Mouse (Mus musculus) kidney, adult 8-10 months (tissue): ENCODE measurements around the gene Urad.

ENCODE experiments used
- DNase-seq, 2 experiments: peaks; one replicate each; pipeline ENCODE4 v3.0.0; 2022

Gene Urad

GRCm38 (mm10) chr5:147299255-147300000 lies 22.8 kb downstream of the Urad start:
- peak in 1 of 2 experiments; percentile 34 for DNase-seq

- DNase-seq: no peak
Observed at GRCm38 (mm10) chr5:147297249-147297648, 25.0 kb downstream of the Urad start.

GRCm38 (mm10) chr5:147294121-147294520 lies 28.1 kb downstream of the Urad start:
- peak in 1 of 2 experiments; percentile 22 for DNase-seq

GRCm38 (mm10) chr5:147293127-147293910 lies 28.9 kb downstream of the Urad start:
- DNase-seq: peak; percentile 30 to 62

GRCm38 (mm10) chr5:147292506-147293120 lies 29.6 kb downstream of the Urad start:
- DNase-seq: no peak

- DNase-seq: no peak
Observed at GRCm38 (mm10) chr5:147291764-147292505, 30.3 kb downstream of the Urad start.

- DNase-seq: no peak
Observed at GRCm38 (mm10) chr5:147284365-147284764, 37.9 kb downstream of the Urad start.

- no peak for DNase-seq
Observed at GRCm38 (mm10) chr5:147277547-147277925, 44.7 kb downstream of the Urad start.

GRCm38 (mm10) chr5:147276701-147277546 lies 45.3 kb downstream of the Urad start:
- DNase-seq: no peak

GRCm38 (mm10) chr5:147275761-147276160 lies 46.5 kb downstream of the Urad start:
- DNase-seq: no peak

- DNase-seq: no peak
Observed at GRCm38 (mm10) chr5:147274174-147275141, 47.8 kb downstream of the Urad start.

- no peak for DNase-seq
Observed at GRCm38 (mm10) chr5:147272808-147273345, 49.4 kb downstream of the Urad start.

- DNase-seq: no peak
Observed at GRCm38 (mm10) chr5:147272046-147272807, 50.0 kb downstream of the Urad start.

- DNase-seq: no peak
Observed at GRCm38 (mm10) chr5:147270673-147271655, 51.3 kb downstream of the Urad start.

- DNase-seq: no peak
Observed at GRCm38 (mm10) chr5:147269926-147270672, 52.1 kb downstream of the Urad start, which contains the start of gene Pdx1. Gene Pdx1, plus strand, starts transcription at chr5:147269959.

GRCm38 (mm10) chr5:147269371-147269770 lies 52.9 kb downstream of the Urad start:
- no peak for DNase-seq

GRCm38 (mm10) chr5:147268728-147269127 lies 53.5 kb downstream of the Urad start:
- no peak for DNase-seq

- DNase-seq: no peak
Observed at GRCm38 (mm10) chr5:147267434-147267833, 54.8 kb downstream of the Urad start.
